Mouse (Mus musculus): ENCODE data around the gene Spsb4. TPM values are rescaled to one million over a fixed set of nuclear protein-coding genes. Genes with fewer than 3 reads are reported as not detected.

Spsb4 gene
- polyA plus RNA-seq, 1 experiment, result 0.05 TPM

- DNase-seq (ENCODE audit: low read depth in 1 of 2, low spot score in 2 of 2), result no peak
- no peak overlapping the region for H3K27ac ChIP-seq (ENCODE audit: insufficient read depth, low read length)
- WGBS, result 87% methylated on average over 3 of the region's 3 CpGs
- H3K4me3 ChIP-seq (ENCODE audit: extremely low read depth, insufficient read depth, insufficient read length), result no peak overlapping the region
- TF ChIP-seq POLR2A (IDR thresholded peaks at IDR 0.05; ENCODE audit: low read depth, low read length), result no peak
- TF ChIP-seq CTCF (IDR thresholded peaks at IDR 0.05; ENCODE audit: extremely low read depth, insufficient read depth, insufficient read length, insufficient replicate concordance), result no peak
- H3K27me3 ChIP-seq (ENCODE audit: control insufficient read depth, insufficient read depth, low read length), result no peaks in the 10 kb centered on the region
- no peaks in the 10 kb centered on the region for H3K36me3 ChIP-seq (ENCODE audit: control insufficient read depth, insufficient read depth, low read length)
- H3K4me1 ChIP-seq (ENCODE audit: control insufficient read depth, insufficient read depth, insufficient read length), result no peaks in the 10 kb centered on the region
Observed at GRCm38 (mm10) chr9:96914005-96914404, 104.6 kb downstream of the Spsb4 start.

DNA sequence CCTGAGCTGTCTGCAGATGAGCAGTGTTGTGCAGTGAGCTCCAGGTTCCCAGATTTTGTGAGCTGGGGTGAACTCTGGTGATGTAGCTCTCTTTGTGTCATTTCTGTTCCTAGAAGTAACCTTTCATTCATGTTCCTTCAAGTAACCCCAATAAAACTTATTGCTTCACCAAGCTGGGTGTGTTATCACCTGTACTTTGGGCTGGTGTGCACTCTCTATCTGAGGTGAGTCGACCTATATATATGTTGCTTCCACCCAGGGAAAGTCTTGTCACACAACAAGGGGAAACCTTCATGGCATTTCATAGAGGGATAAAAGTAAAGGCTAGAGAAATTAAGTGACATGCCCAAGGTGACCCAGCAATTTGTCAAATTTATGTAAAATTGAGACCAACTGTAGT, 109.1 kb downstream of the Spsb4 start:
- Histone ChIP-seq H3K4me3 (ENCODE audit: extremely low read depth, insufficient read depth, insufficient read length) (no peak overlapping the region), H3K36me3 (ENCODE audit: control insufficient read depth, insufficient read depth, low read length) (no peaks in the 10 kb centered on the region), H3K27me3 (ENCODE audit: control insufficient read depth, insufficient read depth, low read length) (no peaks in the 10 kb centered on the region), H3K27ac (ENCODE audit: insufficient read depth, low read length) (no peak overlapping the region), H3K4me1 (ENCODE audit: control insufficient read depth, insufficient read depth, insufficient read length) (no peaks in the 10 kb centered on the region)
- no peak for TF ChIP-seq CTCF (IDR thresholded peaks at IDR 0.05; ENCODE audit: extremely low read depth, insufficient read depth, insufficient read length, insufficient replicate concordance)
- DNase-seq (ENCODE audit: low read depth in 1 of 2, low spot score in 2 of 2), result no peak
- whole genome bisulfite sequencing, result 86% methylated on average over 1 of the region's 1 CpGs

- no peaks in the 10 kb centered on the region for H3K4me1 ChIP-seq (ENCODE audit: control insufficient read depth, insufficient read depth, insufficient read length)
- DNase-seq (ENCODE audit: low read depth in 1 of 2, low spot score in 2 of 2), result no peak
- no peaks in the 10 kb centered on the region for H3K27me3 ChIP-seq (ENCODE audit: control insufficient read depth, insufficient read depth, low read length)
- H3K4me3 ChIP-seq (ENCODE audit: extremely low read depth, insufficient read depth, insufficient read length), result no peak overlapping the region
- no peak overlapping the region for H3K27ac ChIP-seq (ENCODE audit: insufficient read depth, low read length)
- WGBS, result 89% methylated on average over 2 of the region's 2 CpGs
- H3K36me3 ChIP-seq (ENCODE audit: control insufficient read depth, insufficient read depth, low read length), result no peaks in the 10 kb centered on the region
- TF ChIP-seq CTCF (IDR thresholded peaks at IDR 0.05; ENCODE audit: extremely low read depth, insufficient read depth, insufficient read length, insufficient replicate concordance) (no peak), POLR2A (IDR thresholded peaks at IDR 0.05; ENCODE audit: low read depth, low read length) (no peak)
Observed at GRCm38 (mm10) chr9:96908737-96909136, 109.9 kb downstream of the Spsb4 start.

DNA sequence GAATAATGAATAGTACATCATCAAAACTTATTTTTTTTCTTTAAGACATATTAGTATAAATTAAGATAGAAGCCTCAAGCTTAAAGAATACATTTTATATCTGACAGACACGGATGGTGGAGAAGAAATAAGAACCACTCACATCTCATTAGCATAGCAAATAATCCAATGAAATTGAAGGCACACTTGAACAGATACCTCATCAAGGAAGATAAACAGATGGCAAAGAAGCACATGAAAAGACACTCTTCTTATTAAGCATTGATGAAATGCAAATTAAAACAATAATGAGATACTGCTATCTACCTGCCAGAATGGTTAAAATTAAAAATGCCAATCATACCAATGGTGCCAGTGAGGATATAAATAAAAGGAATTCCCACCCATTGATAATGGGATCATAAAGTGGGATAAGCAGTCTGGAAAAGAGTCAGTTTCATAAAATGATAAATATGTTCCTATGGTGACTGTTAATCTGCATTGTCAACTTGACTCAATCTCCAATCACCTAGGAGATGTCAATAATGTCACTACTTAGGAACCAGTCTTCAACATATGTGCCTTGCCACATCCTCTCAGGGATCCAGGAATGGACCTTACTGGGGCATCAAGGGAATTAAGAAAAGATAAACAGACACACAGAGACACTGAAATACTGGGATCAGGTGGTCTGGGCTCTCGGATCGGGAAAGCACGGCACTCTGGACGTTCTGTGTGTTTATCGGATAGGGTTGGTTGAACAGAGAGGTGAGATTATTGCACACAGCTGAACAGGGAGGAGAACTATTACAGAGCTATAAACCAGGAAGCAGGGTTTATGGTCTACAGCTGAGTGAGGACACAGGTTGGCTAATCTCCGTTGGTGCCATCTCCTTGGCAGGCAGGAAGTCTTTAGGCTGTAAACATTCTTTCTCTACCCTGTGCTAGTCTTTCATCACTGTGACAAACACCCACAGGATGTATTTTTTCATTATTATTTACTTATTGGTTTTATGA, 114.0 kb downstream of the Spsb4 start:
- H3K4me3 ChIP-seq (ENCODE audit: extremely low read depth, insufficient read depth, insufficient read length), result no peak overlapping the region
- TF ChIP-seq CTCF (IDR thresholded peaks at IDR 0.05; ENCODE audit: extremely low read depth, insufficient read depth, insufficient read length, insufficient replicate concordance) (no peak), POLR2A (IDR thresholded peaks at IDR 0.05; ENCODE audit: low read depth, low read length) (no peak)
- H3K27ac ChIP-seq (ENCODE audit: insufficient read depth, low read length), result no peak overlapping the region
- no peak for DNase-seq (ENCODE audit: low read depth in 1 of 2, low spot score in 2 of 2)
- H3K27me3 ChIP-seq (ENCODE audit: control insufficient read depth, insufficient read depth, low read length), result no peaks in the 10 kb centered on the region
- WGBS, result 86% methylated on average over 7 of the region's 7 CpGs
- H3K4me1 ChIP-seq (ENCODE audit: control insufficient read depth, insufficient read depth, insufficient read length), result peaks cover 2% of the 10 kb centered on the region; the same call in 1 of the 2 replicates
- no peaks in the 10 kb centered on the region for H3K36me3 ChIP-seq (ENCODE audit: control insufficient read depth, insufficient read depth, low read length)

GRCm38 (mm10) chr9:96899717-96900116, 118.9 kb downstream of the Spsb4 start:
- 24% methylated on average over 5 of the region's 5 CpGs for WGBS
- Histone ChIP-seq H3K27me3 (ENCODE audit: control insufficient read depth, insufficient read depth, low read length) (no peaks in the 10 kb centered on the region), H3K4me1 (ENCODE audit: control insufficient read depth, insufficient read depth, insufficient read length) (peaks cover 3% of the 10 kb centered on the region; the same call in 1 of the 2 replicates), H3K36me3 (ENCODE audit: control insufficient read depth, insufficient read depth, low read length) (no peaks in the 10 kb centered on the region), H3K4me3 (ENCODE audit: extremely low read depth, insufficient read depth, insufficient read length) (no peak overlapping the region), H3K27ac (ENCODE audit: insufficient read depth, low read length) (no peak overlapping the region)
- no peak for TF ChIP-seq POLR2A (IDR thresholded peaks at IDR 0.05; ENCODE audit: low read depth, low read length)
- TF ChIP-seq CTCF (IDR thresholded peaks at IDR 0.05; ENCODE audit: extremely low read depth, insufficient read depth, insufficient read length, insufficient replicate concordance), result no peak
- DNase-seq (ENCODE audit: low read depth in 1 of 2, low spot score in 2 of 2), result no peak

DNA sequence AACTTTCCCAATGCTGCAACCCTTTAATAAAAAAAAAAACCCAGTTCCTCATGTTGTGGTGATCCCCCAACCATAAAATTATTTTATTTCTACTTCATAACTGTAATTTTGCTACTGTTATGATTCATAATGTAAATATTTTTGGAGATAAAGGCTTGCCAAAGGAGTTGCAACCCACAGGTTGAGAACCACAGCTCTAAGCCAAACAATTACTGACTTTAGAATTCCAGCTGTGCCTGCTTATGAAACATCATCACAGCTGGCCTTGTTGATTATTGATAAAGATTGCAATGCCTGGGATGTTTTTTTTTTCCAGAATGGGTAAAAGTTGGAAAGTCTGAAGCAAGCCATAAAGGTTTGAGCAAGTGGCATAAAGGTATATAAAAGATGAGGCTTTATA, 119.6 kb downstream of the Spsb4 start:
- Histone ChIP-seq H3K36me3 (ENCODE audit: control insufficient read depth, insufficient read depth, low read length) (no peaks in the 10 kb centered on the region), H3K27me3 (ENCODE audit: control insufficient read depth, insufficient read depth, low read length) (no peaks in the 10 kb centered on the region), H3K4me3 (ENCODE audit: extremely low read depth, insufficient read depth, insufficient read length) (no peak overlapping the region), H3K4me1 (ENCODE audit: control insufficient read depth, insufficient read depth, insufficient read length) (peaks cover 3% of the 10 kb centered on the region; the same call in 1 of the 2 replicates), H3K27ac (ENCODE audit: insufficient read depth, low read length) (no peak overlapping the region)
- TF ChIP-seq POLR2A (IDR thresholded peaks at IDR 0.05; ENCODE audit: low read depth, low read length), result no peak
- TF ChIP-seq CTCF (IDR thresholded peaks at IDR 0.05; ENCODE audit: extremely low read depth, insufficient read depth, insufficient read length, insufficient replicate concordance), result no peak
- DNase-seq (ENCODE audit: low read depth in 1 of 2, low spot score in 2 of 2), result no peak

DNA sequence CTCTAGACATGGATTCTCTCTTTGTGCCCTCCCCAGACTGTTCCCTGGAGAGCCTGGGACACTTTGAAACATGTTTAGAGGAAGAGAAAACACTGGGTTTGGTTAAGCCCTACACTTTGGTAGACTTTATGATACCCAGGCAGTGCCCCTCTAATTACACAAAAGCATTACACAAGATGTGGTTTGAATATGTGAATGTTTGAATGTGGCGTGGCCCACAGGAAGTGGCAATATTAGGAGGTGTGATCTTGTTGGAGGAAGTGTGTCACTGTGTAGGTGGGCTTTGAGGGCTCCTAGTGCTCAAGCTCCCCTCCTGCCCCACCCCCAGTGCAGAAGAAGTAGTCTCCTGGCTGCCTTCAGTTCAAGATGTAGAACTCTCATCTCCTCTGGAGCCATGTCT, 122.0 kb downstream of the Spsb4 start:
- TF ChIP-seq POLR2A (IDR thresholded peaks at IDR 0.05; ENCODE audit: low read depth, low read length) (no peak), CTCF (IDR thresholded peaks at IDR 0.05; ENCODE audit: extremely low read depth, insufficient read depth, insufficient read length, insufficient replicate concordance) (no peak)
- whole genome bisulfite sequencing, result 30% methylated on average over 1 of the region's 1 CpGs

More for the DNA sequence above, 122.0 kb downstream of the Spsb4 start:
- Histone ChIP-seq H3K27ac (ENCODE audit: insufficient read depth, low read length) (peak overlapping the region; percentile 39; the same call in 1 of the 2 replicates), H3K27me3 (ENCODE audit: control insufficient read depth, insufficient read depth, low read length) (no peaks in the 10 kb centered on the region), H3K4me1 (ENCODE audit: control insufficient read depth, insufficient read depth, insufficient read length) (peaks cover 3% of the 10 kb centered on the region; the same call in 1 of the 2 replicates), H3K36me3 (ENCODE audit: control insufficient read depth, insufficient read depth, low read length) (no peaks in the 10 kb centered on the region), H3K4me3 (ENCODE audit: extremely low read depth, insufficient read depth, insufficient read length) (no peak overlapping the region)
- DNase-seq (ENCODE audit: low read depth in 1 of 2, low spot score in 2 of 2), result no peak

Measured in spleen, adult 2 months (tissue).